Mouse (Mus musculus): ENCODE results near the gene Ms4a4c. TPM values are rescaled to one million over a fixed set of nuclear protein-coding genes. Genes with fewer than 3 reads are reported as not detected.

The Ms4a4c gene
- 1.3 and 1.4 TPM in 2 replicates for polyA plus RNA-seq (2014; fragmentation: Nextera tagmentation; extraction: Ambion mirVana)

GRCm38 (mm10) chr19:11404527-11404926, at the start of gene Ms4a4c:
Gene Ms4a4c, plus strand, starts transcription at chr19:11404770.
- ATAC-seq (ENCODE audit: insufficient number of reproducible peaks, insufficient read depth, low FRiP score, low read depth): no peak
- no peak within 1 kb of the TSS for H3K4me3 ChIP-seq (ENCODE audit: control insufficient read depth in 1 of 2, insufficient read depth in 1 of 2, low read depth in 1 of 2, low read length in 2 of 2)
- no peak within 1 kb of the TSS for H3K4me2 ChIP-seq (ENCODE audit: low read length)
- 70% methylated on average over 3 of the region's 3 CpGs for WGBS
- H3K9me3 ChIP-seq (ENCODE audit: control insufficient read depth, low read length): no peaks in the 10 kb centered on the region
- no peak within 1 kb of the TSS for H3K9ac ChIP-seq (ENCODE audit: low read length)
- H3K27ac ChIP-seq (replicated peaks in 1 of 2; ENCODE audit: control insufficient read depth in 1 of 2, insufficient read depth in 1 of 2, low read depth in 2 of 2, low read length in 2 of 2): no peak within 1 kb of the TSS
- no peaks in the 10 kb centered on the region for H3K36me3 ChIP-seq (ENCODE audit: control insufficient read depth, insufficient read depth, low read length)
- H3K4me1 ChIP-seq (ENCODE audit: control insufficient read depth in 2 of 2, insufficient read depth in 2 of 2, low read length in 2 of 2): no peaks in the 10 kb centered on the region
- H3K27me3 ChIP-seq (ENCODE audit: control insufficient read depth, insufficient read depth, low read length): no peaks in the 10 kb centered on the region

DNA sequence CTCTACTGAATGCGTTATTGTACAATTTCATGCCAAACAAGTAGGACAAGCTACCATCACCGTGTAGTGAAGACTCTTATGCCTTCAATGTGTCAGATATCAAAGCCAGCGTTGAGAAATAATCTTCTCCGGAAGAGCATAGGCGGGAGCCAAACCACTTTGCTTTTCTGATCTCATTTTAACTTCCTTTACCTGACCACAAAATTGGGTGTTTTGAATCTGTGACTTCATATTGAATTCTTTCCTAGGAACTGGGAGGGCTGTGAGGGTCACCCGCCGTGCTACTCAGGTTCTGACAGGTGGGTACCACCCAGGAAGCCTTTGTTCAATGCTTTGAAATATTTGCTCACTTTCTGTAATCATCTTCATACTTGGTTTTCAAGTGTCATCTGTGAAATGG, 48.8 kb upstream of the Ms4a4c start:
- no peaks in the 10 kb centered on the region for H3K36me3 ChIP-seq (ENCODE audit: control insufficient read depth, insufficient read depth, low read length)
- H3K9me3 ChIP-seq (ENCODE audit: control insufficient read depth, low read length): no peaks in the 10 kb centered on the region
- ATAC-seq (ENCODE audit: insufficient number of reproducible peaks, insufficient read depth, low FRiP score, low read depth): no peak
- H3K4me2 ChIP-seq (ENCODE audit: low read length): no peak overlapping the region
- H3K4me3 ChIP-seq (ENCODE audit: control insufficient read depth in 1 of 2, insufficient read depth in 1 of 2, low read depth in 1 of 2, low read length in 2 of 2): no peak overlapping the region
- no peak overlapping the region for H3K27ac ChIP-seq (replicated peaks in 1 of 2; ENCODE audit: control insufficient read depth in 1 of 2, insufficient read depth in 1 of 2, low read depth in 2 of 2, low read length in 2 of 2)
- WGBS: 77% methylated on average over 7 of the region's 7 CpGs
- H3K9ac ChIP-seq (ENCODE audit: low read length): no peak overlapping the region
- H3K27me3 ChIP-seq (ENCODE audit: control insufficient read depth, insufficient read depth, low read length): no peaks in the 10 kb centered on the region
- H3K4me1 ChIP-seq (ENCODE audit: control insufficient read depth in 2 of 2, insufficient read depth in 2 of 2, low read length in 2 of 2): no peaks in the 10 kb centered on the region

GRCm38 (mm10) chr19:11360106-11360505, 44.5 kb upstream of the Ms4a4c start:
- H3K4me1 ChIP-seq (ENCODE audit: control insufficient read depth in 2 of 2, insufficient read depth in 2 of 2, low read length in 2 of 2): no peaks in the 10 kb centered on the region
- H3K4me3 ChIP-seq (ENCODE audit: control insufficient read depth in 1 of 2, insufficient read depth in 1 of 2, low read depth in 1 of 2, low read length in 2 of 2): no peak overlapping the region
- H3K27ac ChIP-seq (replicated peaks in 1 of 2; ENCODE audit: control insufficient read depth in 1 of 2, insufficient read depth in 1 of 2, low read depth in 2 of 2, low read length in 2 of 2): no peak overlapping the region
- H3K27me3 ChIP-seq (ENCODE audit: control insufficient read depth, insufficient read depth, low read length): no peaks in the 10 kb centered on the region
- no peak overlapping the region for H3K4me2 ChIP-seq (ENCODE audit: low read length)
- no peak for ATAC-seq (ENCODE audit: insufficient number of reproducible peaks, insufficient read depth, low FRiP score, low read depth)
- H3K9ac ChIP-seq (ENCODE audit: low read length): no peak overlapping the region
- H3K9me3 ChIP-seq (ENCODE audit: control insufficient read depth, low read length): no peaks in the 10 kb centered on the region
- 51% methylated on average over 3 of the region's 3 CpGs for WGBS
- no peaks in the 10 kb centered on the region for H3K36me3 ChIP-seq (ENCODE audit: control insufficient read depth, insufficient read depth, low read length)

GRCm38 (mm10) chr19:11362002-11362401, 42.6 kb upstream of the Ms4a4c start:
- Histone ChIP-seq H3K9me3 (ENCODE audit: control insufficient read depth, low read length) (no peaks in the 10 kb centered on the region), H3K4me3 (ENCODE audit: control insufficient read depth in 1 of 2, insufficient read depth in 1 of 2, low read depth in 1 of 2, low read length in 2 of 2) (no peak overlapping the region), H3K36me3 (ENCODE audit: control insufficient read depth, insufficient read depth, low read length) (no peaks in the 10 kb centered on the region), H3K4me1 (ENCODE audit: control insufficient read depth in 2 of 2, insufficient read depth in 2 of 2, low read length in 2 of 2) (no peaks in the 10 kb centered on the region), H3K4me2 (ENCODE audit: low read length) (no peak overlapping the region), H3K27me3 (ENCODE audit: control insufficient read depth, insufficient read depth, low read length) (no peaks in the 10 kb centered on the region), H3K9ac (ENCODE audit: low read length) (no peak overlapping the region), H3K27ac (replicated peaks in 1 of 2; ENCODE audit: control insufficient read depth in 1 of 2, insufficient read depth in 1 of 2, low read depth in 2 of 2, low read length in 2 of 2) (no peak overlapping the region)
- ATAC-seq (ENCODE audit: insufficient number of reproducible peaks, insufficient read depth, low FRiP score, low read depth): no peak

- no peak for ATAC-seq (ENCODE audit: insufficient number of reproducible peaks, insufficient read depth, low FRiP score, low read depth)
- no peak overlapping the region for H3K4me3 ChIP-seq (ENCODE audit: control insufficient read depth in 1 of 2, insufficient read depth in 1 of 2, low read depth in 1 of 2, low read length in 2 of 2)
- 70% methylated on average over 3 of the region's 3 CpGs for WGBS
Measured at GRCm38 (mm10) chr19:11368310-11368709, 36.3 kb upstream of the Ms4a4c start.

GRCm38 (mm10) chr19:11371181-11371580, 33.4 kb upstream of the Ms4a4c start:
- no peak overlapping the region for H3K4me2 ChIP-seq (ENCODE audit: low read length)
- no peak for ATAC-seq (ENCODE audit: insufficient number of reproducible peaks, insufficient read depth, low FRiP score, low read depth)
- H3K4me1 ChIP-seq (ENCODE audit: control insufficient read depth in 2 of 2, insufficient read depth in 2 of 2, low read length in 2 of 2): no peaks in the 10 kb centered on the region
- H3K9me3 ChIP-seq (ENCODE audit: control insufficient read depth, low read length): no peaks in the 10 kb centered on the region
- H3K9ac ChIP-seq (ENCODE audit: low read length): no peak overlapping the region
- H3K4me3 ChIP-seq (ENCODE audit: control insufficient read depth in 1 of 2, insufficient read depth in 1 of 2, low read depth in 1 of 2, low read length in 2 of 2): no peak overlapping the region
- H3K36me3 ChIP-seq (ENCODE audit: control insufficient read depth, insufficient read depth, low read length): no peaks in the 10 kb centered on the region
- H3K27me3 ChIP-seq (ENCODE audit: control insufficient read depth, insufficient read depth, low read length): no peaks in the 10 kb centered on the region
- no peak overlapping the region for H3K27ac ChIP-seq (replicated peaks in 1 of 2; ENCODE audit: control insufficient read depth in 1 of 2, insufficient read depth in 1 of 2, low read depth in 2 of 2, low read length in 2 of 2)

More at GRCm38 (mm10) chr19:11368310-11368709, 36.3 kb upstream of the Ms4a4c start:
- H3K9ac ChIP-seq (ENCODE audit: low read length): no peak overlapping the region
- no peaks in the 10 kb centered on the region for H3K36me3 ChIP-seq (ENCODE audit: control insufficient read depth, insufficient read depth, low read length)
- no peak overlapping the region for H3K27ac ChIP-seq (replicated peaks in 1 of 2; ENCODE audit: control insufficient read depth in 1 of 2, insufficient read depth in 1 of 2, low read depth in 2 of 2, low read length in 2 of 2)
- no peaks in the 10 kb centered on the region for H3K4me1 ChIP-seq (ENCODE audit: control insufficient read depth in 2 of 2, insufficient read depth in 2 of 2, low read length in 2 of 2)
- H3K27me3 ChIP-seq (ENCODE audit: control insufficient read depth, insufficient read depth, low read length): no peaks in the 10 kb centered on the region
- no peak overlapping the region for H3K4me2 ChIP-seq (ENCODE audit: low read length)
- no peaks in the 10 kb centered on the region for H3K9me3 ChIP-seq (ENCODE audit: control insufficient read depth, low read length)

DNA sequence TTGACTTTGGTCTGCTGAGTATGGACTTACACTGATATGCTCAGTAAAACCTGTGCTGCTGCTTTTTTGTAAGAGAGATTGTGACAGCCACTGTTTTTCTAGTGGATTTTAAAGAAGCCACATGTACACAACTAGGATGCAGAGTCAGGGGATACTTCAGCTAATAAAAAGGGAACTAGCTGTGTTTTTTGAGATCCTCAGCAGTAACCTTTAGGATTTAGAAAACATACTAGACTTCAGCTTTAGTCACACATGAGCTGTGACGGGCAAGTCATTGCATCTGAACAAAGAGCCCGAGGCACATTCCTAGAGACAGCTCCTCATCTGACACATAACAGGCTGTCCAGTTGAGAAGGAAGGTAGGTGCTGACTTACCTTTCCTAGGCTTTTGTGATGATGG, 29.3 kb upstream of the Ms4a4c start, which contains the start of gene Ms4a4a:
Gene Ms4a4a (plus strand): TSS at position 251 of the 400 bp plus-strand sequence.
- no peak for ATAC-seq (ENCODE audit: insufficient number of reproducible peaks, insufficient read depth, low FRiP score, low read depth)
- Histone ChIP-seq H3K27ac (replicated peaks in 1 of 2; ENCODE audit: control insufficient read depth in 1 of 2, insufficient read depth in 1 of 2, low read depth in 2 of 2, low read length in 2 of 2) (no peak within 1 kb of the TSS), H3K9ac (ENCODE audit: low read length) (no peak within 1 kb of the TSS), H3K4me2 (ENCODE audit: low read length) (no peak within 1 kb of the TSS), H3K4me1 (ENCODE audit: control insufficient read depth in 2 of 2, insufficient read depth in 2 of 2, low read length in 2 of 2) (no peaks in the 10 kb centered on the region), H3K9me3 (ENCODE audit: control insufficient read depth, low read length) (no peaks in the 10 kb centered on the region), H3K36me3 (ENCODE audit: control insufficient read depth, insufficient read depth, low read length) (no peaks in the 10 kb centered on the region), H3K27me3 (ENCODE audit: control insufficient read depth, insufficient read depth, low read length) (no peaks in the 10 kb centered on the region), H3K4me3 (ENCODE audit: control insufficient read depth in 1 of 2, insufficient read depth in 1 of 2, low read depth in 1 of 2, low read length in 2 of 2) (no peak within 1 kb of the TSS)
- WGBS: 66% methylated on average over 2 of the region's 2 CpGs

GRCm38 (mm10) chr19:11376399-11376798, 28.2 kb upstream of the Ms4a4c start:
- WGBS: 64% methylated on average over 2 of the region's 2 CpGs
- H3K4me1 ChIP-seq (ENCODE audit: control insufficient read depth in 2 of 2, insufficient read depth in 2 of 2, low read length in 2 of 2): no peaks in the 10 kb centered on the region
- no peak overlapping the region for H3K4me3 ChIP-seq (ENCODE audit: control insufficient read depth in 1 of 2, insufficient read depth in 1 of 2, low read depth in 1 of 2, low read length in 2 of 2)
- H3K36me3 ChIP-seq (ENCODE audit: control insufficient read depth, insufficient read depth, low read length): no peaks in the 10 kb centered on the region
- H3K9ac ChIP-seq (ENCODE audit: low read length): no peak overlapping the region
- ATAC-seq (ENCODE audit: insufficient number of reproducible peaks, insufficient read depth, low FRiP score, low read depth): no peak
- H3K4me2 ChIP-seq (ENCODE audit: low read length): no peak overlapping the region
- no peaks in the 10 kb centered on the region for H3K27me3 ChIP-seq (ENCODE audit: control insufficient read depth, insufficient read depth, low read length)
- H3K9me3 ChIP-seq (ENCODE audit: control insufficient read depth, low read length): no peaks in the 10 kb centered on the region
- no peak overlapping the region for H3K27ac ChIP-seq (replicated peaks in 1 of 2; ENCODE audit: control insufficient read depth in 1 of 2, insufficient read depth in 1 of 2, low read depth in 2 of 2, low read length in 2 of 2)

Measured in heart, embryonic 14.5 days (tissue).